In genomic region chr6:128841327-128842089, GRCm38 (mm10) we compare ENCODE assay signal across 9 mouse cellular contexts. TPM values are rescaled to one million over a fixed set of nuclear protein-coding genes. Genes with fewer than 3 reads are reported as not detected.
DNase-seq lines count a peak whose midpoint lies in the region; ATAC-seq and TF ChIP-seq lines count a peak whose summit lies in the region.
"Had no signal": no experiment of that assay in that cellular context is flagged by ENCODE, and none has a peak within 500 bp of the region (broad histone marks: within the 10 kb centered on the region; RNA-seq: fewer than 3 reads in every experiment).

No protein-coding gene starts in this region.

- peak overlapping the region; percentile 59; the same call in 1 of the 2 replicates for H3K4me2 ChIP-seq in forebrain, embryonic 11.5 days (ENCODE audit: low read depth, low read length, severe bottlenecking)
- peak overlapping the region; percentile 62 for H3K4me2 ChIP-seq in limb, embryonic 12.5 days
- peak overlapping the region; percentile 69 for H3K4me2 ChIP-seq in neural tube, embryonic 15.5 days

- no peak overlapping the region; the same call in 1 of the 2 replicates for H3K9ac ChIP-seq in forebrain, embryonic 11.5 days (ENCODE audit: low read length)
- H3K9ac ChIP-seq in limb, embryonic 12.5 days (replicated peaks), result no peak overlapping the region
- peak overlapping the region; percentile 73 for H3K9ac ChIP-seq in neural tube, embryonic 15.5 days (replicated peaks)

- H3K27ac ChIP-seq in layer of hippocampus, adult 2 months, result no peak overlapping the region
- no peak overlapping the region for H3K27ac ChIP-seq in forebrain, embryonic 11.5 days (ENCODE audit: low read depth, low read length)
- H3K27ac ChIP-seq in limb, embryonic 12.5 days, result no peak overlapping the region
- H3K27ac ChIP-seq in neural tube, embryonic 15.5 days (replicated peaks), result 0 out of 2 replicates have a peak overlapping the region, but pooled peaks have one; percentile 18

- no peaks in the 10 kb centered on the region for H3K9me3 ChIP-seq in forebrain, embryonic 11.5 days (ENCODE audit: control insufficient read depth, low read length)
- H3K9me3 ChIP-seq in limb, embryonic 12.5 days, result no peaks in the 10 kb centered on the region
- H3K9me3 ChIP-seq in neural tube, embryonic 15.5 days (replicated peaks), result no peaks in the 10 kb centered on the region

- H3K4me3 ChIP-seq in layer of hippocampus, adult 2 months, result peak overlapping the region; percentile 97
- peak overlapping the region; percentile 76 for H3K4me3 ChIP-seq in forebrain, embryonic 11.5 days (ENCODE audit: low read depth, low read length)
- peak overlapping the region; percentile 75 for H3K4me3 ChIP-seq in limb, embryonic 12.5 days (replicated peaks)
- peak overlapping the region; percentile 93 for H3K4me3 ChIP-seq in neural tube, embryonic 15.5 days (replicated peaks)

- DNase-seq in layer of hippocampus, adult 2 months (ENCODE audit: low spot score in 2 of 2), result no peak
- no peak for DNase-seq in layer of hippocampus, adult 9-11 months
- DNase-seq in forebrain, embryonic 11.5 days (ENCODE audit: low spot score), result peak; percentile 53
- DNase-seq in right cerebral cortex, postnatal 25 days, result no peak
- DNase-seq in thymus, postnatal 0 days (ENCODE audit: low spot score), result no peak
- no peak for DNase-seq in adrenal gland, postnatal 14 days
- DNase-seq: kidney, adult 9 months had no signal

- no peak for ATAC-seq in forebrain, embryonic 11.5 days (replicated peaks; ENCODE audit: low FRiP score)
- ATAC-seq in limb, embryonic 12.5 days (ENCODE audit: insufficient number of reproducible peaks, insufficient read depth, low FRiP score, low TSS enrichment, low read depth), result no peak
- ATAC-seq in neural tube, embryonic 15.5 days (ENCODE audit: low FRiP score), result no peak

- WGBS in forebrain, embryonic 11.5 days, result 46% methylated on average over 4 of the region's 4 CpGs
- 43% methylated on average over 4 of the region's 4 CpGs for WGBS in limb, embryonic 12.5 days
- WGBS in neural tube, embryonic 15.5 days, result 50% methylated on average over 4 of the region's 4 CpGs

- no peaks in the 10 kb centered on the region for H3K36me3 ChIP-seq in forebrain, embryonic 11.5 days (ENCODE audit: control insufficient read depth, insufficient read depth, low read length)
- H3K36me3 ChIP-seq in limb, embryonic 12.5 days, result no peaks in the 10 kb centered on the region
- no peaks in the 10 kb centered on the region for H3K36me3 ChIP-seq in neural tube, embryonic 15.5 days

- no peaks in the 10 kb centered on the region for H3K27me3 ChIP-seq in forebrain, embryonic 11.5 days (ENCODE audit: control insufficient read depth, insufficient read depth, low read length)
- no peaks in the 10 kb centered on the region for H3K27me3 ChIP-seq in limb, embryonic 12.5 days
- H3K27me3 ChIP-seq in neural tube, embryonic 15.5 days (replicated peaks), result no peaks in the 10 kb centered on the region

- no peak for TF ChIP-seq CTCF in layer of hippocampus, adult 2 months (conservative IDR thresholded peaks at IDR 0.05)

- peaks cover 11% of the 10 kb centered on the region; the same call in 1 of the 2 replicates for H3K4me1 ChIP-seq in forebrain, embryonic 11.5 days (replicated peaks; ENCODE audit: control insufficient read depth, insufficient read depth, low read length)
- H3K4me1 ChIP-seq in limb, embryonic 12.5 days (replicated peaks), result peaks cover 21% of the 10 kb centered on the region
- H3K4me1 ChIP-seq in neural tube, embryonic 15.5 days, result peaks cover 33% of the 10 kb centered on the region

RNA-seq across cellular contexts. Expression of gene Klrb1b, which starts 15.4 kb away (rescaled TPM):
- not detected for total RNA-seq in layer of hippocampus, adult 2 months (2021)
- not detected in 2 replicates for polyA plus RNA-seq in forebrain, embryonic 11.5 days (2014; fragmentation: Nextera tagmentation; extraction: Ambion mirVana)
- polyA plus RNA-seq in limb, embryonic 12.5 days (2016; fragmentation: Nextera tagmentation; extraction: Ambion mirVana), result not detected in 2 replicates
- polyA plus RNA-seq in neural tube, embryonic 15.5 days (2015; fragmentation: Nextera tagmentation; extraction: Ambion mirVana), result 0.49 TPM in 1 of 2 replicates, not detected in the other
- 0.92 and 1.1 TPM in 2 replicates for polyA plus RNA-seq in thymus, postnatal 0 days (2015; fragmentation: Nextera tagmentation; extraction: Ambion mirVana)
- total RNA-seq in adrenal gland, postnatal 14 days (2021), result 1.5 TPM in 1 of 2 replicates, not detected in the other

RNA-seq across cellular contexts. Expression of gene Gm44511, which starts 15.4 kb away (rescaled TPM):
- not detected for total RNA-seq in layer of hippocampus, adult 2 months (2021)
- not detected in 2 replicates for polyA plus RNA-seq in forebrain, embryonic 11.5 days (2014; fragmentation: Nextera tagmentation; extraction: Ambion mirVana)
- not detected in 2 replicates for polyA plus RNA-seq in limb, embryonic 12.5 days (2016; fragmentation: Nextera tagmentation; extraction: Ambion mirVana)
- polyA plus RNA-seq in neural tube, embryonic 15.5 days (2015; fragmentation: Nextera tagmentation; extraction: Ambion mirVana), result not detected in 2 replicates
- 0.58 and 0.96 TPM in 2 replicates for polyA plus RNA-seq in thymus, postnatal 0 days (2015; fragmentation: Nextera tagmentation; extraction: Ambion mirVana)
- not detected in 2 replicates for total RNA-seq in adrenal gland, postnatal 14 days (2021)

RNA-seq across cellular contexts. Expression of gene Clec2i, which starts 45.9 kb away (rescaled TPM):
- not detected for total RNA-seq in layer of hippocampus, adult 2 months (2021)
- polyA plus RNA-seq in forebrain, embryonic 11.5 days (2014; fragmentation: Nextera tagmentation; extraction: Ambion mirVana), result not detected in 2 replicates
- not detected in 2 replicates for polyA plus RNA-seq in limb, embryonic 12.5 days (2016; fragmentation: Nextera tagmentation; extraction: Ambion mirVana)
- polyA plus RNA-seq in neural tube, embryonic 15.5 days (2015; fragmentation: Nextera tagmentation; extraction: Ambion mirVana), result 0.92 TPM in 1 of 2 replicates, not detected in the other
- 12.3 and 14.2 TPM in 2 replicates for polyA plus RNA-seq in thymus, postnatal 0 days (2015; fragmentation: Nextera tagmentation; extraction: Ambion mirVana)
- 0.22 and 1.7 TPM in 2 replicates for total RNA-seq in adrenal gland, postnatal 14 days (2021)

RNA-seq across cellular contexts. Expression of gene BC035044, which starts 49.4 kb away (rescaled TPM):
- 1 to 10 TPM; 2.0 to 2.8 TPM for total RNA-seq in layer of hippocampus, adult 2 months (2021)
- 0.28 and 0.88 TPM in 2 replicates for polyA plus RNA-seq in forebrain, embryonic 11.5 days (2014; fragmentation: Nextera tagmentation; extraction: Ambion mirVana)
- polyA plus RNA-seq in limb, embryonic 12.5 days (2016; fragmentation: Nextera tagmentation; extraction: Ambion mirVana), result 0.51 and 0.70 TPM in 2 replicates
- 0.41 and 5.9 TPM in 2 replicates for polyA plus RNA-seq in neural tube, embryonic 15.5 days (2015; fragmentation: Nextera tagmentation; extraction: Ambion mirVana)
- polyA plus RNA-seq in thymus, postnatal 0 days (2015; fragmentation: Nextera tagmentation; extraction: Ambion mirVana), result 48.3 and 50.0 TPM in 2 replicates
- 0.93 and 2.6 TPM in 2 replicates for total RNA-seq in adrenal gland, postnatal 14 days (2021)

RNA-seq across cellular contexts. Expression of gene Klrb1c, which starts 52.5 kb away (rescaled TPM):
- not detected for total RNA-seq in layer of hippocampus, adult 2 months (2021)
- polyA plus RNA-seq in forebrain, embryonic 11.5 days (2014; fragmentation: Nextera tagmentation; extraction: Ambion mirVana), result not detected in 2 replicates
- not detected in 2 replicates for polyA plus RNA-seq in limb, embryonic 12.5 days (2016; fragmentation: Nextera tagmentation; extraction: Ambion mirVana)
- polyA plus RNA-seq in neural tube, embryonic 15.5 days (2015; fragmentation: Nextera tagmentation; extraction: Ambion mirVana), result 0.09 and 0.70 TPM in 2 replicates
- polyA plus RNA-seq in thymus, postnatal 0 days (2015; fragmentation: Nextera tagmentation; extraction: Ambion mirVana), result 1.5 and 1.6 TPM in 2 replicates
- total RNA-seq in adrenal gland, postnatal 14 days (2021), result 0.30 and 0.68 TPM in 2 replicates
